Mouse (Mus musculus) midbrain, embryonic 12.5 days (tissue): ENCODE measurements around the gene Mprip. TPM values are rescaled to one million over a fixed set of nuclear protein-coding genes. Genes with fewer than 3 reads are reported as not detected.

Experiments used
- ATAC-seq: fragments of 200-750 bp; cut with Nextera tagmentation; 2 replicates; pipeline ENCODE4 v1.8.0; 2017; ENCODE audit warnings: low read depth, moderate TSS enrichment, moderate library complexity; ENCODE audit not compliant: low FRiP score
- H3K27ac ChIP-seq: fragments of 300-500 bp; sonication (generic); replicated peaks from 2 replicates; pipeline ENCODE4 v1.5.1; 2016; ENCODE audit warnings: mild to moderate bottlenecking
- H3K27me3 ChIP-seq: fragments of 300-500 bp; sonication (generic); 2 replicates; pipeline ENCODE4 v1.6.1; 2016; ENCODE audit warnings: mild to moderate bottlenecking
- H3K36me3 ChIP-seq: fragments of 300-500 bp; sonication (generic); 2 replicates; pipeline ENCODE4 v1.6.1; 2016
- H3K4me1 ChIP-seq: fragments of 300-500 bp; sonication (generic); 2 replicates; pipeline ENCODE4 v1.6.1; 2016
- H3K4me2 ChIP-seq: fragments of 300-500 bp; sonication (generic); replicated peaks from 2 replicates; pipeline ENCODE4 v1.6.1; 2016; ENCODE audit warnings: mild to moderate bottlenecking, moderate library complexity
- H3K4me3 ChIP-seq: fragments of 300-500 bp; sonication (generic); 2 replicates; pipeline ENCODE4 v1.5.1; 2016; ENCODE audit warnings: mild to moderate bottlenecking
- H3K9ac ChIP-seq: fragments of 300-500 bp; sonication (generic); replicated peaks from 2 replicates; pipeline ENCODE4 v1.6.1; 2016; ENCODE audit warnings: mild to moderate bottlenecking, moderate library complexity
- H3K9me3 ChIP-seq: fragments of 300-500 bp; sonication (generic); 2 replicates; pipeline ENCODE4 v1.6.1; 2016; ENCODE audit warnings: mild to moderate bottlenecking
- WGBS: fragments of 180-500 bp; shearing (Covaris S2); methylation state at CpG from one replicate; pipeline ENCODE4 v1.1.7; 2016; 5-methylcytosine and 5-hydroxymethylcytosine counted together
- polyA plus RNA-seq: library from polyadenylated mRNA; unstranded; fragments of >200 nt; fragmentation: Nextera tagmentation; extraction: Ambion mirVana; gene quantifications from 2 replicates; pipeline ENCODE4 v1.2.1, GENCODE M21; 2016

The Mprip gene
- polyA plus RNA-seq, 1 experiment from 2014 or later: 73.0 TPM

DNA sequence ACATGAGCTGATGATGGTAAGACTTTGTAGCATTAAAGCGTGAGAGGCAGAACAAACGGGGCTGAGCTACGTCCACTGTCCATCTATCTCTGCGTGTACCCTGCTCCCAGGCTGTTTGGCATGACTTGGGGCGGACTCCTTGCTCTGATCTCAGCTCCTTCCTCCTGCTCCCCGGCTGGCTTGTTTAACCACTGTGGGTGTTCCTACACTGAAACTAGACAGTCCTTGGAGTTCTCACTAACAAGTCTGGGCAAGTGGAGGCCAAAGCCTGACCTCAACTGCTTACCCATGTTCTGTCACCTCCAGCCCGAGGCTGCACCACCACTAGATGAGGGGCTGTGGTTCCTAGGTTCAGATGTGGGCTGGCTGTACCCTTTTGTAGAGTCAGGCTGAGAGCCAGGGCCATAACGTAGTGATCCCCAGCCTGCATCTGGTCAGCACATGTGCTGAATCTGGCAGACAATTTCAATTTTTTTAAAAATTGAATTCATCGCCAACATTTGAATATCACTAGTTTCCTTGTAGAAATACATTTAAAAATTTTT is 25.8 kb upstream of the Mprip start:
- no peak overlapping the region for H3K27ac ChIP-seq
- H3K4me1 ChIP-seq: no peaks in the 10 kb centered on the region
- ATAC-seq: no peak

DNA sequence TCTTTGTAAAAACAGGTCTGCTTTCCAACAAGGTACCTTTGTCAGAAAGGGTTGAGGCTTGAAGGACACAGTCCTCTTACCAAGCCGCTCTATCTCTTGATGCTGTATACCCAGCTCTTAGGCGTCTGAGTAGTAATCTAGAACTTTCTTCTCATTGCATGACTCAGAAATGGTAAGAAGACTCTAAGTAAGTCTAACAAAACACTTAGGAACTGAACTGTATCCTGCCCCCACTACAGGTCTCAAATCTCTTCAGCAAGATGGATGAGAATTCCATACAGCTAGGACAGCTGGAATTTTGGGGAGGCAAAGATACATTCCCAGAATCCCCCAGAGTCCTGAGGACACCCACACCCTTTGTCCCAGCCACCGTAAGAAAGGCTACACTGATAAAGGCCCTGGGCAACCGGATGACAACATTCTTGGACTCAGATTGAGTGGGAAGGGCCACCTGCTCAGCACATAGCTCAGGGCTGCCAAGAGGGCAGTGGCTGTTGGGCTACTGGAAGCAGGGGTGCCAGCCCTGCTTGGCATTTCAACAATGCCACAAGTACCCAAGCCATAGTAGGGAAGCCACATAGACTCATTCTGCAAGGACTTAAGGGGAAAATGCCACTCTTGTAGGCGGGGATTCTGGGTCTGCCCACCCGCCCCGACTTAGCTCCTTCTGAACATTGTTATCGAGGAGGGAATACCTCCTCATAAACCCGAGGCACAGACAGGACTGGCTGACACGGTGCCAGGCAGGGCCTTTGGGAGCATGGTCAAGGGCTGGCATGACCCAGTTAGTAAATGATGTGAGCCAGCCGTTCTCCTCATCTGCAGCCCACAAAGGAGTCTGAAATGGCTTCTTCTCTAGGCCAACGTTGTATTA is 25.0 kb upstream of the Mprip start:
- no peak overlapping the region for H3K9ac ChIP-seq
- no peaks in the 10 kb centered on the region for H3K9me3 ChIP-seq
- H3K36me3 ChIP-seq: no peaks in the 10 kb centered on the region
- no peak overlapping the region for H3K27ac ChIP-seq
- 82% methylated on average over 12 of the region's 12 CpGs for WGBS
- no peaks in the 10 kb centered on the region for H3K27me3 ChIP-seq
- no peak overlapping the region for H3K4me2 ChIP-seq
- H3K4me3 ChIP-seq: no peak overlapping the region
- no peak for ATAC-seq
- no peaks in the 10 kb centered on the region for H3K4me1 ChIP-seq

More for the DNA sequence above, 25.8 kb upstream of the Mprip start:
- 80% methylated on average over 9 of the region's 9 CpGs for WGBS
- H3K4me3 ChIP-seq: no peak overlapping the region
- H3K9me3 ChIP-seq: no peaks in the 10 kb centered on the region
- H3K4me2 ChIP-seq: no peak overlapping the region
- no peaks in the 10 kb centered on the region for H3K36me3 ChIP-seq
- no peaks in the 10 kb centered on the region for H3K27me3 ChIP-seq
- no peak overlapping the region for H3K9ac ChIP-seq

DNA sequence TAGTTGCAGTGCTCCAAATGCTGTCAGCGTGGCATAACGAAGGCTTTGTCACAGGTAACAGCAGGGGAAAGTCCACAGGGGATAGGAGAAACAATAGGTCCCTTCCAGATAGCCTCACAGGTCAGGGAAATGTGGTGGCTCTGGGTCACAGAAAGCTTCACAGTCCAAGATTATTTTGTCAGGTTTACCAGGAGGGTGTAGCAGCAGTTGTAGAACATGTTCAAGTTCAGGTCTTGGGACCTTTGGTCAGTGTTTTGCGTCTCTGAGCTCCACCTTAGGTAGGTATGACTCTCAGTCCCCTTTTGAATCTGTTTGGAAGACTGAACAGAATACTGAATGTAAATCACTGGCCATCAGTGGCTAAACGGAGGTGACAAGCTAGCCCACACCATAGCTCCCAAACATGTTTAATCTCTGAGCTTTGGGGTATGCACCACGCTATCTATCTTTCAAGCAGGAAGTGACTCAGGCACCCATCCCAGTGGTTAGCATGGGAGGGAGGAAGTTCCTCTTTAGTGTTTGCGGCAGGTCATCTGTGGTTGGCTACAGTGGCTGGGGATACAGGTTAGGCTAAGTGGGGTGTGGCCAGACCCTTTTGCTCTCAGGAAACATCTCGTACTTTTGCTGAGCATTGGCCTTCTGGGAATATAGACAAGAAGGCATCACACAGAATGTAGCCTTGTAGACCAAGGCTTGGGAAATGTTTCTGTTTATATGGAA is 24.2 kb upstream of the Mprip start:
- Histone ChIP-seq H3K27ac (no peak overlapping the region), H3K36me3 (no peaks in the 10 kb centered on the region), H3K9ac (no peak overlapping the region), H3K27me3 (no peaks in the 10 kb centered on the region), H3K9me3 (no peaks in the 10 kb centered on the region), H3K4me3 (no peak overlapping the region), H3K4me2 (no peak overlapping the region), H3K4me1 (no peaks in the 10 kb centered on the region)
- no peak for ATAC-seq
- 79% methylated on average over 7 of the region's 7 CpGs for WGBS

DNA sequence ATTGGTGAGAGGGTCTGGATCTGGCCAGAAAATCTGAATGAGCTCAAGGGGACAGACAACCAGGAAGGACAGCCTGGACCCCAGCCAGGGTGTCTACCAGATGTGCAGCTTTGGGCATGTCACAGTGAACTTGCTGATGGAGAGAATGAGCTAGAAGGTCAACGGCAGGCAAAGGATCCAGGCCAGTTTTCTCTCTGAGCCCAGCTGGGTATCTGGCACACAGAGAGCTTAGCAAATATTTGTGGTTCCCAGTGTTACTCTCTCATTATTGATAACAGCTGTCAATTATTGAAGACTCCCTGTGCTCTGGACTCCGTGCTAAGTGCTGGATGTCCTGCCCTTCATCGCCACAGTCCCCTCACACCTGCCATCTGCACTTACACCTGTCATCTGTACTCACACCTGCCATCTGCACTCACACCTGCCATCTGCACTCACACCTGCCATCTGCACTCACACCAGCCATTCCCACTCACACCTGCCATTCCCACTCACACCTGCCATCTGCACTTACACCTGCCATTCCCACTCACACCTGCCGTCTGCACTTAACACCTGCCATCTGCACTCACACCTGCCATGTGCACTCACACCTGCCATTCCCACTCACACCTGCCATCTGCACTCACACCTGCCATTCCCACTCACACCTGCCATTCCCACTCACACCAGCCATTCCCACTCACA is 21.0 kb upstream of the Mprip start:
- Histone ChIP-seq H3K9ac (no peak overlapping the region), H3K4me2 (no peak overlapping the region), H3K36me3 (no peaks in the 10 kb centered on the region), H3K9me3 (no peaks in the 10 kb centered on the region), H3K4me1 (no peaks in the 10 kb centered on the region), H3K4me3 (no peak overlapping the region), H3K27me3 (no peaks in the 10 kb centered on the region), H3K27ac (no peak overlapping the region)
- ATAC-seq: no peak
- 92% methylated on average over 4 of the region's 4 CpGs for WGBS

DNA sequence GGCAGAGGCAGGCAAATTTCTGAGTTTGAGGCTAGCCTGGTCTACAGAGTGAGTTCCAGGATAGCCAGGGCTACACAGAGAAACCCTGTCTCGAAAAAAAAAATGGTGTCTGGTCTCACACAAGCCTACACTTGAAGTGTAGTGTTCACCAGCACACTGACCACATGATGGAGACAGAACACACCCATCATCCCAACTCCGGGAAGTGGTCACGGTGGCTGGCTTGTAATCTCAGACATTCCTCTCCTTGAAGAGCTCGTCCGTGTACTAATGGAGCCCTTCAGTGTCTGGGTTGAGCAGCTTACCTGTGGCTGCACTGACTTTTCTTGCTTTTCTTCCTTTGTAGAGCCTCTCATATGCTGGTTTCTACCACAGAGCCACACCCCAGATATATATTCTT is 19.9 kb upstream of the Mprip start:
- no peaks in the 10 kb centered on the region for H3K27me3 ChIP-seq
- H3K4me3 ChIP-seq: no peak overlapping the region
- no peaks in the 10 kb centered on the region for H3K4me1 ChIP-seq
- H3K27ac ChIP-seq: no peak overlapping the region
- H3K9me3 ChIP-seq: no peaks in the 10 kb centered on the region
- H3K36me3 ChIP-seq: no peaks in the 10 kb centered on the region
- H3K4me2 ChIP-seq: no peak overlapping the region
- no peak overlapping the region for H3K9ac ChIP-seq
- no peak for ATAC-seq
- WGBS: 83% methylated on average over 5 of the region's 5 CpGs

DNA sequence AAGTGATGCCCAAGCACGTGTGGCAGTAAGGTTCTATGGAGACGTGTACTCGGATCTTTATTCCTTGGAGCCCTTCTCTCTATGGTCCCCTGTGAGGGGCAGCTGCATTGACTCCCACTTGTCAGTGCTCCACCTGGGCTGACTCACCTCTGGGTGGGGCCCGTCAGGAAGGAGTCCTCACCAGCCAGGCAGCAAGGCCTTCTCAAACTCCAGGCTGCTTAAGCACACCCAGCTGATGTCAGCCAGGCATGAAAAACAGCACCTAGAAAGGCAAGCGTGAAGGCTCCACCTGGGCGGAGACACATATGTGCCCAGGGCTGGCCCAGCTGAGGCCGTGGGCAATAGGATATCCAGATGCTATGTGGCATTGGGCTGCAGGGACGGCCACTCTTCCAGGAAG is 18.7 kb upstream of the Mprip start:
- WGBS: 88% methylated on average over 8 of the region's 8 CpGs

DNA sequence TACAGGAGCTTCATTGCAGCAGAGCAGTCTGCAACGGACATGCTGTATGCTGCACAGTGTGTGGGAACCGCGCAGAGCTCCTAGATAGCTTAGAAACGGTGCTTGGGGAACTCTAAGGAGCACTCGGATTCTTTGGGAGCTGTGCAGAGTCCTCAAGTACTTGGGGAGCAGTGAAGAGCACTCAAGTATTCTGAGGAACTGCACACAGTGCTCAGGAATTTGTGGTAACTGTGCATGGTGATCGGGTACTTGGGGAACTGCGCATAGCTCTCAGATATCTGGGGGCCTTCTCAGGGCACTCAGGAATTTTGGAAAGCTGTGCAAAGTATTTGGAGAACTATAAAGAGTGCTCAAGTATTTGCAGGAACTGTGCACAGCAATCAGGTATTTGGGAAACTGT is 16.1 kb upstream of the Mprip start:
- H3K27ac ChIP-seq: no peak overlapping the region
- H3K36me3 ChIP-seq: no peaks in the 10 kb centered on the region
- no peaks in the 10 kb centered on the region for H3K27me3 ChIP-seq
- no peak overlapping the region for H3K9ac ChIP-seq
- H3K4me2 ChIP-seq: no peak overlapping the region
- no peaks in the 10 kb centered on the region for H3K9me3 ChIP-seq
- 66% methylated on average over 7 of the region's 7 CpGs for WGBS
- no peaks in the 10 kb centered on the region for H3K4me1 ChIP-seq
- H3K4me3 ChIP-seq: no peak overlapping the region
- ATAC-seq: no peak

More for the DNA sequence above, 18.7 kb upstream of the Mprip start:
- no peak for ATAC-seq
- no peaks in the 10 kb centered on the region for H3K4me1 ChIP-seq
- H3K9me3 ChIP-seq: no peaks in the 10 kb centered on the region
- H3K27ac ChIP-seq: no peak overlapping the region
- H3K27me3 ChIP-seq: no peaks in the 10 kb centered on the region
- H3K9ac ChIP-seq: no peak overlapping the region
- H3K4me3 ChIP-seq: no peak overlapping the region
- H3K36me3 ChIP-seq: no peaks in the 10 kb centered on the region
- H3K4me2 ChIP-seq: no peak overlapping the region

DNA sequence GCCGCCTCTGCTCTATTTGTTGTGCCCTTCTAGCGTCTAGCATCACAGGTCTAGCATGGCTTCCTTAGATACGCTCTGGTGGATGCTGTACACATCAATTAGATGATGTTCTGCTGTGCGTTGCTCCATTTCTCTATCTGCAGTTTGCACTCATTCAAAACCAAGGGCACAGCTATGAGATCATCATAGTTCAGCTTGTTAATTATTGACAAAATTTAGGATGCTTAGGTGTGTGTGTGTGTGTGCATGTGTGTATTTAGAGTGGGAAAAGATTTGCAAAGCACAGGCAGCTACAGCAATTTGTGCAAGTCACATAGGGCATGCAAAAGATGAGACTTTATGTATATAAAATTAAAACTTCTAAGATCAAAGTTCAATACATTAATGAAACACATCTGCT is 12.0 kb upstream of the Mprip start:
- no peak overlapping the region for H3K9ac ChIP-seq
- H3K27ac ChIP-seq: no peak overlapping the region
- WGBS: 80% methylated on average over 4 of the region's 4 CpGs
- H3K27me3 ChIP-seq: no peaks in the 10 kb centered on the region
- no peak overlapping the region for H3K4me2 ChIP-seq
- H3K4me1 ChIP-seq: no peaks in the 10 kb centered on the region
- no peaks in the 10 kb centered on the region for H3K9me3 ChIP-seq
- ATAC-seq: no peak
- H3K4me3 ChIP-seq: no peak overlapping the region
- no peaks in the 10 kb centered on the region for H3K36me3 ChIP-seq

DNA sequence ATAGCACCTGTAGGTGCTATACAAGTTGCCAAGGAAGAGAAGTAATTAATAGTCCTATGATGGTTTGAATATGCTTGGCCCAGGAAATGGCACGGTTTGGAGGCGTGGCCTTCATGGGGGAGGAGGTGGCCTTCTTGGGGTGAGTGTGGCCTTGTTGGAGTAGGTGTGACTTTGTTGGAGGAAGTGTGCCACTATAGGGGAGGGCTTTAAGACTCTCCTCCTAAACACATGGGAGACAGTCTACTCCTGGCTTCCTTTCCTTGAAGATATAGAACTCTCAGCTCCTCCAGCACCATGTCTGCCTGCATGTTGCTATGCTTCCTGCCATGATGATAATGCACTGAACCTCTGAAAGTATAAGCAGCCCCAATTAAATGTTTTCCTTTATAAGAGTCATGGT is 8.1 kb upstream of the Mprip start:
- 87% methylated on average over 2 of the region's 2 CpGs for WGBS
- H3K9me3 ChIP-seq: no peaks in the 10 kb centered on the region
- H3K9ac ChIP-seq: no peak overlapping the region
- H3K27me3 ChIP-seq: no peaks in the 10 kb centered on the region
- no peak for ATAC-seq
- no peak overlapping the region for H3K4me3 ChIP-seq
- H3K4me2 ChIP-seq: no peak overlapping the region
- no peak overlapping the region for H3K27ac ChIP-seq
- no peaks in the 10 kb centered on the region for H3K36me3 ChIP-seq
- no peaks in the 10 kb centered on the region for H3K4me1 ChIP-seq

DNA sequence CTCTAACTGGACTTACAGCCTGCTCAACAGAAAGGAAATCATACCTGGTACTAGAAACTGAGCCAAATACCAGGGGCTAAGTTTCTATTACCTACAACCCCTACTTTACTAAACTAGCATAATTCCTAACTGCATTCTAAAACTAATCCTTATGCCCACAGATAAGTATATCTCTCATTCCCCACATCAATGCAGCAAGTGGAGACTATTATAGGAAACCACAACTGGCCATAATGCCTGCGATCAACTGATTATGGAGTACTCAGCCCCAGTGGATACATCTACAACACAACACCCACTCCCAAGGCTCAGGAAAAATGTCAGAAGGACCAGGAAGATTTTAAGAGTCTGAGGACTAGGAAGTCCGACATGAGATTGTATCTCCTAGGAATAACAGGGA is 7.6 kb upstream of the Mprip start:
- ATAC-seq: no peak
- Histone ChIP-seq H3K4me2 (no peak overlapping the region), H3K9ac (no peak overlapping the region), H3K9me3 (no peaks in the 10 kb centered on the region), H3K36me3 (no peaks in the 10 kb centered on the region), H3K27me3 (no peaks in the 10 kb centered on the region), H3K4me1 (no peaks in the 10 kb centered on the region), H3K27ac (no peak overlapping the region), H3K4me3 (no peak overlapping the region)
- WGBS: 91% methylated on average over 2 of the region's 2 CpGs

DNA sequence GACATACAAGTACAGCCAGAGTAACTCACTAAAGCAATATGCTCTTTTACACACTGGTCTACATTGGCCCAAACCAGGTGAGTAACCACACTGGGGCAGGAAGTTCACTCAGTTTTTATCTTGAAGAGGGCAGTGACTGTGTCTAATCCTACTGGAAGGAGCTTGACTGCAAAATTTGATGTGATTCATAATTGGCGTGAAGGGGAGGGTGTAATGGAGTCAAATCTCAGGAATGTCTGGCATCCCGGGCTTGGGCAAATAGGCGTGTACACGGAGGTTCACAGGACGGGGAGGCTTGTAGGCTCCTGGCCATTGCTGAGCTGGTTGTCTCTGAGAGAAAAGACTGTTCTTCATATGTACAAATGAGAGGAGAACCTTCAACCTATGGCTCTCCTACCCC is 5.8 kb upstream of the Mprip start:
- Histone ChIP-seq H3K27ac (no peak overlapping the region), H3K9ac (no peak overlapping the region), H3K27me3 (peaks cover 5% of the 10 kb centered on the region; the same call in 1 of the 2 replicates), H3K4me3 (no peak overlapping the region), H3K9me3 (no peaks in the 10 kb centered on the region), H3K4me2 (no peak overlapping the region), H3K4me1 (no peaks in the 10 kb centered on the region), H3K36me3 (no peaks in the 10 kb centered on the region)
- ATAC-seq: no peak
- WGBS: 64% methylated on average over 5 of the region's 5 CpGs

DNA sequence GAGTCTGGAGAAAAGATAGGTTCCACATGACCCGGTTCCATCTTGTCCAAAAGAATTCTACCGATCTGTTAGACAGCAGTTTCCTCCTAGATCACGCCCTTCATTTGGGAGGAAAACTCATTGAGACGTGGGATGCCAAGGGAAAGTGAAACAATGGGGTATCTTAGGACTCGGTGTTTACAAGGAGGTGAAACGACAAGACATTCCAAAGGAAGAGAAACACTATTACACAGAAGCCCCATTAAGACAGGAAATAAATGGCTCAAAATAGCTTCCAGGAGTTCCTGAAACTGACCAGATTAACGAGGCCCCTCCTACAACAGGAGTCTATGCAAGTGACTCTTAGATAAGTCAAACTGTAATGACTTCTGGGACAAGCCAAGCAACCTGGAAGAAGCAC is 5.1 kb upstream of the Mprip start:
- no peak for ATAC-seq

More for the DNA sequence above, 5.1 kb upstream of the Mprip start:
- Histone ChIP-seq H3K4me2 (no peak overlapping the region), H3K9me3 (no peaks in the 10 kb centered on the region), H3K4me1 (no peaks in the 10 kb centered on the region), H3K36me3 (no peaks in the 10 kb centered on the region), H3K4me3 (no peak overlapping the region), H3K27ac (no peak overlapping the region), H3K9ac (no peak overlapping the region), H3K27me3 (peaks cover 8% of the 10 kb centered on the region; the same call in 1 of the 2 replicates)
- 74% methylated on average over 7 of the region's 7 CpGs for WGBS
